In the genomic region with DNA sequence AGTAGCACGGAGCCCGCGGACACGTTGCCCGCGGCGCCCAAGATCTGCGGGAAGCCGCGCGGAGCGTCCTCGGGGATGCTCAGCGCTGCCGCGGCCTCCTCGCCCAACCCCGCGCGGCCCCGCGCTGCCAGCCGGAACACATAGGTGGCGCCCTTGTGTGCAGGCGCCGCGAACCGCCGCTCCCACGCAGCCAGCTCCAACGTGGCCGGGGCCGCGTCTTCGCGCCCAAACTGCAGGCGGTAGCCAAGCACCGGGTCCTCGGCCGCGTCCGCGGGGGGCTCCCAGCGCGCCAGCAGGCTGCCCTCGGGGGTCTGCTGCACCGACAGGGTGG, we compare ENCODE assay signal across 8 mouse cellular contexts. TPM values are rescaled to one million over a fixed set of nuclear protein-coding genes. Genes with fewer than 3 reads are reported as not detected.
DNase-seq lines count a peak whose midpoint lies in the region; ATAC-seq and TF ChIP-seq lines count a peak whose summit lies in the region.

No protein-coding gene starts in this region.

- no peaks in the 10 kb centered on the region; the same call in 1 of the 2 replicates for H3K4me1 ChIP-seq in G1E (ENCODE audit: insufficient read depth, low read depth, low read length)
- peaks cover 15% of the 10 kb centered on the region for H3K4me1 ChIP-seq in hindbrain, embryonic 13.5 days (replicated peaks)

- no peak for TF ChIP-seq CTCF in G1E (IDR thresholded peaks at IDR 0.05; ENCODE audit: low read depth, low read length)

- no peak for DNase-seq in G1E (ENCODE audit: low spot score)
- peak; percentile 80 for DNase-seq in cerebellum, adult 9-10 months
- DNase-seq in frontal cortex, postnatal 36 days (ENCODE audit: low spot score in 2 of 2): peak; percentile 70 to 78
- peak; percentile 82 to 84 for DNase-seq in left cerebral cortex, adult 18-20 months (ENCODE audit: low spot score in 2 of 2)
- peak; percentile 77 for DNase-seq in lung, postnatal 36 days
- peak; percentile 33 for DNase-seq in retina, adult 2 months (ENCODE audit: low read depth, low spot score)
- DNase-seq in thymus, postnatal 25 days: peak; percentile 92

- H3K9ac ChIP-seq in hindbrain, embryonic 13.5 days: peak overlapping the region; percentile 67

- no peak for ATAC-seq in G1E (ENCODE audit: extremely low read depth, insufficient number of reproducible peaks, low FRiP score, poor library complexity, severe bottlenecking)
- ATAC-seq in hindbrain, embryonic 13.5 days (ENCODE audit: low FRiP score): peak; percentile 64

- H3K9me3 ChIP-seq in G1E (replicated peaks): peaks cover 11% of the 10 kb centered on the region
- no peaks in the 10 kb centered on the region for H3K9me3 ChIP-seq in hindbrain, embryonic 13.5 days

- no peaks in the 10 kb centered on the region; the same call in 1 of the 2 replicates for H3K27me3 ChIP-seq in G1E (ENCODE audit: insufficient read depth, low read length)
- H3K27me3 ChIP-seq in hindbrain, embryonic 13.5 days: peaks cover 3% of the 10 kb centered on the region; the same call in 1 of the 2 replicates

- H3K36me3 ChIP-seq in G1E (replicated peaks): peaks cover 85% of the 10 kb centered on the region
- H3K36me3 ChIP-seq in hindbrain, embryonic 13.5 days: peaks cover 90% of the 10 kb centered on the region

- H3K27ac ChIP-seq in hindbrain, embryonic 13.5 days: peak overlapping the region; percentile 44

- WGBS in hindbrain, embryonic 13.5 days: under 1% methylated on average over 46 of the region's 47 CpGs

- peak overlapping the region; percentile 53 for H3K4me2 ChIP-seq in hindbrain, embryonic 13.5 days

- H3K4me3 ChIP-seq in G1E (ENCODE audit: low read depth, low read length): peak overlapping the region; percentile 21; the same call in 1 of the 2 replicates
- peak overlapping the region; percentile 33 for H3K4me3 ChIP-seq in hindbrain, embryonic 13.5 days

RNA-seq across cellular contexts. Expression of gene Ptprs, which starts 50.7 kb away (rescaled TPM):
- total RNA-seq in G1E (2014; fragmentation: Nextera tagmentation): 70.5 and 77.2 TPM in 2 replicates
- 16.4 and 16.7 TPM in 2 replicates for total RNA-seq in G1E (2017)
- polyA plus RNA-seq in G1E (2012): 83.6 and 90.8 TPM in 2 replicates
- 273 TPM in 2 replicates for polyA plus RNA-seq in hindbrain, embryonic 13.5 days (2015; fragmentation: Nextera tagmentation; extraction: Ambion mirVana)
- total RNA-seq in left cerebral cortex, adult 18-20 months (2021): 100 to 1,000 TPM; 588 to 594 TPM

Comparison
In these comparisons a context has a peak if more than half of its experiments do, and no peak if none do; other contexts are left out.
1. RNA of gene Ptprs, which starts 50.7 kb away (total RNA-seq): 588 to 594 TPM in left cerebral cortex, adult 18-20 months; 16.4 to 77.2 TPM in G1E; every median in the first group is over 4 times any median in the second.